Mouse (Mus musculus) stomach, embryonic 14.5 days (tissue): ENCODE results near the gene Abcg4. TPM values are rescaled to one million over a fixed set of nuclear protein-coding genes. Genes with fewer than 3 reads are reported as not detected.
"Not testable (repeated sequence)": the region's sequence is repeated elsewhere in the genome, so short reads cannot be mapped to it uniquely, and the experiment has no call there.

ENCODE experiments used
- ATAC-seq: fragments of 200-750 bp; cut with Nextera tagmentation; 2 replicates; pipeline ENCODE4 v1.8.0; 2017; ENCODE audit warnings: low read depth, moderate TSS enrichment; ENCODE audit not compliant: insufficient number of reproducible peaks, insufficient read depth, low FRiP score
- H3K27ac ChIP-seq: fragments of 300-500 bp; sonication (generic); 2 replicates; pipeline ENCODE4 v1.5.1; 2014; ENCODE audit warnings: mild to moderate bottlenecking, low read length, moderate library complexity, mixed read lengths
- H3K27me3 ChIP-seq: fragments of 300-500 bp; sonication (generic); 2 replicates; pipeline ENCODE4 v1.6.1; 2014; ENCODE audit warnings: low read length, control low read depth, mixed read lengths; ENCODE audit not compliant: control insufficient read depth, insufficient read depth
- H3K36me3 ChIP-seq: fragments of 300-500 bp; sonication (generic); 2 replicates; pipeline ENCODE4 v1.6.1; 2014; ENCODE audit warnings: mild to moderate bottlenecking, control low read depth, low read length, moderate library complexity, mixed read lengths; ENCODE audit not compliant: control insufficient read depth, insufficient read depth
- H3K4me1 ChIP-seq: fragments of 300-500 bp; sonication (generic); 2 replicates; pipeline ENCODE4 v1.6.1; 2014; ENCODE audit warnings: low read length, control low read depth, mixed read lengths; ENCODE audit not compliant: control insufficient read depth, insufficient read depth
- H3K4me2 ChIP-seq: fragments of 300-500 bp; sonication (generic); replicated peaks from 2 replicates; pipeline ENCODE4 v1.6.1; 2014; ENCODE audit warnings: low read depth, low read length, control low read depth
- H3K4me3 ChIP-seq: fragments of 300-500 bp; sonication (generic); 2 replicates; pipeline ENCODE4 v1.5.1; 2014; ENCODE audit warnings: low read depth, low read length, control low read depth
- H3K9ac ChIP-seq: fragments of 300-500 bp; sonication (generic); replicated peaks from 2 replicates; pipeline ENCODE4 v1.6.1; 2014; ENCODE audit warnings: low read depth, mild to moderate bottlenecking, control low read depth, low read length, moderate library complexity, mixed read lengths
- H3K9me3 ChIP-seq: fragments of 300-500 bp; sonication (generic); 2 replicates; pipeline ENCODE4 v1.6.1; 2016; ENCODE audit warnings: low read depth, low read length, control low read depth; ENCODE audit not compliant: control insufficient read depth
- whole genome bisulfite sequencing: fragments of 180-500 bp; shearing (Covaris S2); extraction: QIAGEN DNeasy Blood & Tissue Kit; methylation state at CpG from one replicate; pipeline ENCODE4 v1.1.7; 2014; 5-methylcytosine and 5-hydroxymethylcytosine counted together
- polyA plus RNA-seq: library from polyadenylated mRNA; unstranded; fragments of >200 nt; fragmentation: Nextera tagmentation; extraction: Ambion mirVana; gene quantifications from 2 replicates; pipeline ENCODE4 v1.2.1, GENCODE M21; 2014

The Abcg4 gene
- polyA plus RNA-seq, 1 experiment from 2014 or later = 5.9 TPM

DNA sequence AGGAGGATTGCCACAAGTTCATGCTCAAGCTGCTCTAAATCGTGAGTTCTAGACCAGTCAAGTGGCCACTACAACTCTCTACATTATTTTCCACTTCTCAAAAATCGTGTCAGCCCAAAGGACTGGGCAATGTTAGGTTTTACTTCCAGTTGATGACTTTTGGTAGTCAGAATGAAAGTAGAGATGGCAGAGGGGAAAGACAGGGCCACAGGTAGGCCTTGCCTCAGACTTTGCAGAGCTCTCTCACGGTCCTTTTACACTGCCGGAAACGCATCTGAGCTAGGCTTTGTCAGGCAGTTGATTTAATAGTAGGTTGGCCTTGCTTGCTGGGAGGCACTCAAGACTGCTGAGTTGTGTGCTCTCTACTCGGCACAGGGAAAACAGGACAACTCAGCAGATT lies 35.7 kb upstream of the Abcg4 start:
- no peak for ATAC-seq
- Histone ChIP-seq H3K9me3 (no peaks in the 10 kb centered on the region), H3K4me3 (no peak overlapping the region), H3K4me2 (no peak overlapping the region), H3K27ac (no peak overlapping the region), H3K9ac (no peak overlapping the region), H3K4me1 (peaks cover 14% of the 10 kb centered on the region), H3K36me3 (peaks cover 5% of the 10 kb centered on the region; the same call in 1 of the 2 replicates), H3K27me3 (no peaks in the 10 kb centered on the region)
- WGBS = 67% methylated on average over 6 of the region's 6 CpGs

DNA sequence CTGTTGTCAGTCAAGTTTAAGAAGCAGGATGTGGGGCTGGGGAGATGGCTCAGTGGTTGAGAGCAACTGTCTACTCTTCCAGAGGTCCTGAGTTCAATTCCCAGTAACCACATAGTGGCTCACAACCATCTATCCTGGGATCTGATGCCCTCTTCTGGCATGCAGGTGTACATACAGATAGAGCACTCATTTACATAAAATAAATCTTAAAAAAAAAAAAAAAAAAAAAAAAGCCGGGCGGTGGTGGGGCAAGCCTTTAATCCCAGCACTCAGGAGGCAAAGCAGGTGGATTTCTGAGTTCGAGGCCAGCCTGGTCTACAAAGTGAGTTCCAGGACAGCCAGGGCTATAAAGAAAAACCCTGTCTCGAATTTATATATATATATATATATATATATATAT lies 35.2 kb upstream of the Abcg4 start:
- WGBS = 77% methylated on average over 4 of the region's 4 CpGs
- not testable (repeated sequence) for H3K4me2 ChIP-seq, H3K9me3 ChIP-seq, H3K9ac ChIP-seq, ATAC-seq, H3K27ac ChIP-seq, H3K27me3 ChIP-seq, H3K36me3 ChIP-seq, H3K4me3 ChIP-seq
- H3K4me1 ChIP-seq = peaks cover 19% of the 10 kb centered on the region

DNA sequence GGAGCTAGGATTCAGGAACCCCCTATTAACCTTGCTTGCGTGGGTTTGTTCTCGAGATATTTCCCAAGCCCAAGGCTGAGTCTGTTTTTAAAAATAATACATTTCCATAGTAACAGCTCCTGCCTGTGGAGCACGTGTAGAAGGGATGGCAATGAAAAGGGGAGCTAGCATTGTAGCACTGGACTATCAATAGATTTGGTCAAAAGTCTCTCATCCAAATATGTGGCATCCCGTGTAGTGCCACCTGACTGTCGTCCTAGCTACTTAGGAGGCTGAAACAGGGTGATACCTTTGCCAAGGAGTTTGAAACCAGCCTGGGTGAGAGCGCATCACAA lies 32.4 kb upstream of the Abcg4 start:
- peak overlapping the region; percentile 79 for H3K27ac ChIP-seq
- H3K9ac ChIP-seq = 0 out of 2 replicates have a peak overlapping the region, but pooled peaks have one; percentile 34
- peaks cover 2% of the 10 kb centered on the region; the same call in 1 of the 2 replicates for H3K36me3 ChIP-seq
- H3K27me3 ChIP-seq = no peaks in the 10 kb centered on the region
- no peaks in the 10 kb centered on the region for H3K9me3 ChIP-seq
- peak overlapping the region; percentile 78 for H3K4me2 ChIP-seq
- no peak for ATAC-seq
- whole genome bisulfite sequencing = 16% methylated on average over 6 of the region's 6 CpGs
- peak overlapping the region; percentile 69 for H3K4me3 ChIP-seq
- H3K4me1 ChIP-seq = peaks cover 13% of the 10 kb centered on the region

DNA sequence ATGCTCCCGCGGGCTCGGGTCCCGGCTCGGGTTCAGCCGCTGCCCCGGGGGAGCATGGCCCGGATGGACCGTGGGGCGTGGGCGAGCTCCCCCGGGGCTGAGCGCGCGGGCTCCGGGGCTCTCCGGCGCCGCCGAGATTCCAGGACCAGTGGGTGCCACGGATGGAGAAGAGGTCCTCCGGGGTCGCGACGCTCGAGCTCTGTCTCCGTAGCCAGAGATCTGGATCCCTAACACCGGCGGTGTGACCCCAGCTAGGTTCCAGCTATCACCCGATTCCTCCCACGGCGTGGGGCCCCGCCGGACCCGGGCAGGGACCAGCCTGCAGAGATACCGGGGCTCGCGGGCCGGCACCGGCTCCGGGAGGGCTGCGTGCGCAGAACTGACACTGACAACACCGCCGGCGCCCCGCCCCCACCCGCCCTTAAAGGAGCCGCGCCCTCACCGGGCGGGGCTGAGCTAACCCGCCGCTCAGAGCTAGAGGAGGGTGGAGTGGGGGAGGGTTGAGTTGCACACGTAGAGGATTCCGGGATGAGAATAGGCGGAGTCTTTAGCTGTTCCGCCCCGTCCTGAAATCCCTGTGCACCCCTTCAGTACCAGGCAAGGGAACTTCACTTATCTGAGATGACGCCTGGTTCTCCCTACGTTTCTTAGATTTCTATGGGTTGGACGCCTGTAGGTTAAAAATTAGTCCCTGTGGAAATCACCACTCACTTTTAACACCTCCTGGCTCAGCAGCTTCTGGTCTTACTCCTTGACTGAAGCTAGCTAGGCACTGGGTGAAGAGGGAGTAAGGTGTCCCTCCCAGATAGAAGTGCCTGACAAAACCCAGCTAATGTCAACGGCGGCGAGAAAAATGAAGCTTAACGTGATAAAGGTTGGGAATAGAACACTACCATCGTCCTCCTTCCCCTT lies 31.7 kb upstream of the Abcg4 start, which contains the start of gene C2cd2l:
TSS of gene C2cd2l (minus strand) at position 399 of the 912 bp plus-strand sequence.
- WGBS = under 1% methylated on average over 67 of the region's 67 CpGs
- Histone ChIP-seq H3K36me3 (peaks cover 5% of the 10 kb centered on the region), H3K4me2 (peak within 1 kb of the TSS; percentile 78), H3K4me1 (peaks cover 11% of the 10 kb centered on the region), H3K27ac (peak within 1 kb of the TSS; percentile 79), H3K4me3 (peak within 1 kb of the TSS; percentile 69), H3K9ac (peak within 1 kb of the TSS; percentile 75), H3K27me3 (no peaks in the 10 kb centered on the region), H3K9me3 (no peaks in the 10 kb centered on the region)
- ATAC-seq = peak; percentile 97

DNA sequence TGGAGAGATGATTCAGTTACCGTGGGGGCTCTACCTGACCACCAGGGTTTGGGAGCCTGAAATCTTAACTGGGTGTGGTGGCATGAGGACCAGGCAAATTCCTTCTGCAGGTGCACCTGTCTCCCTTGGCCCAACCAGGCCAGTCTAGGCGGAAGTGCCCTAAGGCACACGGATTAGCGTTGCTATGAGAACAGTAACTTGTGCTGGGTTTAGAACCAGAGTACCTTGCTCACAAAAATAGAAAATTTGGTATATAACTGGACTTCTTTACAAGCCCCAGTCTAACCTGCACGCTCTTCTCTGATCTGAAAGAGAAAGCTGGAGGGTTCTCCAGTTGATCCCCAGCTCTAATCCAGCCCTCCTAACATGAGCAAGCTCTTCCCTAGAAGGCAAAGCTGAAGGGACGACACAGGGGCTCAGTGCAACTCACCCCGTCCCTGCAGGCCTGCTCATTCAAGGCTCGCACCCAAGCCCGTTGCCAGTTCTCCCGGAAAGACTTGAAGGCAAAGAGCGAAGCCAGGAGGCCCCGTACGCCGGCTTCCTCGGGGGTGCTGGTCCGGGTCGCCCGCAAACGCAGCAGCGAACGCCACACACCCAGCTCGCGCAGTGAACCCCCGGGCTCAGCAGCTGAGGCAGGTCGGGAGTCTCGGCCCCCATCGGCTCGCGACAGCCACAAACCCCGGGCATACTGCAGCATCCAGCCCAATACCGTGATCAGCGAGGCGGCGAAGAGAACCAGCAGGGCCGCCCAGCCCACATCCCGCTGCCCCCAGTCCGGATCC lies 30.9 kb upstream of the Abcg4 start:
- Histone ChIP-seq H3K9ac (peak overlapping the region; percentile 75), H3K27ac (peak overlapping the region; percentile 12; the same call in 1 of the 2 replicates), H3K4me1 (peaks cover 11% of the 10 kb centered on the region), H3K36me3 (peaks cover 10% of the 10 kb centered on the region), H3K27me3 (no peaks in the 10 kb centered on the region), H3K9me3 (no peaks in the 10 kb centered on the region), H3K4me2 (peak overlapping the region; percentile 76), H3K4me3 (peak overlapping the region; percentile 69)
- WGBS = 3% methylated on average over 37 of the region's 37 CpGs
- no peak for ATAC-seq

DNA sequence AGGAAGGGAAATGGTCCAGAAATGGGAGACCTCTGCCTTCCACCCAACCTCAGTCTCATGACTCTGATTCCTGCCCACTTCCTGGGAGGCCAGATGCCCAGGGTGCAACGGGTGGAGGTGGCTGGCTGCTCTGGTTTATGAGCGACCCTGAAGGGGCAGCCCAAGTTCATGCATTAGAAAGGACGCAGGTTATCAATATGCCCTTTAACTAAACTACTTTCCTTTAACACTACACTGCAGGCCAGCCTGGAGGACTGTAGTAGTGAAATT lies 30.3 kb upstream of the Abcg4 start:
- Histone ChIP-seq H3K4me3 (peak overlapping the region; percentile 69), H3K27ac (no peak overlapping the region), H3K9ac (0 out of 2 replicates have a peak overlapping the region, but pooled peaks have one; percentile 75), H3K4me2 (peak overlapping the region; percentile 76), H3K9me3 (no peaks in the 10 kb centered on the region), H3K27me3 (no peaks in the 10 kb centered on the region), H3K36me3 (peaks cover 13% of the 10 kb centered on the region), H3K4me1 (peaks cover 11% of the 10 kb centered on the region)
- WGBS = 39% methylated on average over 3 of the region's 3 CpGs
- ATAC-seq = no peak

DNA sequence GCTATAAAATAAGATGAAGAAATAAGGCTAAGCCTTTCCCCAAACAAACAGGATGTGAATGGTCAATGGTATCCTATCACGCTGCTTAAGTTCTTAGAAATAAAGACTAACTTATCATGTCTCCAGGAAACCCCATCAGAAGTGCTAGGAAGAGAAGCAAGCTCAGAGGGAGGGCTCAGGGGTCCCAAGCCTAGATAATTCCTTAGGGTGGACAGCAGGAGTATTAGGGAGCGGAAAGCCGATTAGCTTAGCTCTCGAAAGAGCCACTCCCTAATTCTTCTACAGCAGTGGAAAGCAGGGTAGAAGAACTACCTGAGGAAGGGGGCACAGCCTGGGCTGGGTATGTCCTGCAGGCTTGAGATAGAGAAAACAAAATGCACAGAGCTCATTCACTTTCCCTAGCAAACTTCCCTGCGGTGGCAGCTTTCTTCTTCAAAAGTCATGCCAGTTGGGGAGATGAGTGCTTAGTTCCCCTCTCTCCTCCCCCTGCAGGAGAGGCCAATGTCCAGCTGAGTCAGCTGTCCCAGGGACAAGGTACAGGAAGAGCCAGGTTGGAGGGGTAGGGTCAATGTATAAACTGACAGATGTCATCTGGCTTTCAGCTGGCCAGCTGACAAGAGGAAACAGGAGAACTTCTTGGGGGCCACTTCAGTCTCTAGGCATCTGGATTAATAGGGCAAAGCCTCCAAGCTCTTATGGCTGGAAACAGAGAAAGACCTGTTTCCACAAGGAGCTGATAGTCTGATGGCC lies 29.8 kb upstream of the Abcg4 start:
- Histone ChIP-seq H3K27me3 (no peaks in the 10 kb centered on the region), H3K4me2 (peak overlapping the region; percentile 76), H3K4me1 (peaks cover 11% of the 10 kb centered on the region), H3K36me3 (peaks cover 13% of the 10 kb centered on the region), H3K9me3 (no peaks in the 10 kb centered on the region), H3K9ac (no peak overlapping the region), H3K4me3 (peak overlapping the region; percentile 69), H3K27ac (no peak overlapping the region)
- WGBS = 45% methylated on average over 5 of the region's 5 CpGs
- no peak for ATAC-seq

DNA sequence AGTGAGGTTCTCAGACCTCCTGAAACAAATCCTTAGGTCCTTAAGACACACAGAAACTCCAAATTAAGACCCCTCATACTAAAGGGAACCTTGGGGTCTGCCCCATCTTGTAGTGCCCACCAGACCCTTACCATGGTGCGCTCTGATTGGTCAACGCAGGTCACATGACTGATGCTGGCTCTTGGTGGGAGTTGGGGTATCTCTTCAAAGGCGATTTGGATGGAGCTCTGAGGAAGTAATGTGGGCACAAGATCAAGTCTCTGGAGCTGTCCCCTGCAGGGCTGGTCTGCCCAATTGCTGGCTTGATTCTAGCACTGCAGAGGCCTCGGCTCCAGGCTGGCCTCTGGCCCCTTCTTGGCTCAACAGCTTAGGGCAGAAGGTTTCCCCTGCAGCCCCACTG lies 29.0 kb upstream of the Abcg4 start:
- no peak overlapping the region for H3K4me3 ChIP-seq
- ATAC-seq = no peak
- peaks cover 11% of the 10 kb centered on the region for H3K4me1 ChIP-seq

More for the DNA sequence above, 29.0 kb upstream of the Abcg4 start:
- WGBS = 71% methylated on average over 4 of the region's 4 CpGs
- Histone ChIP-seq H3K27ac (no peak overlapping the region), H3K9me3 (no peaks in the 10 kb centered on the region), H3K9ac (no peak overlapping the region), H3K36me3 (peaks cover 13% of the 10 kb centered on the region), H3K27me3 (no peaks in the 10 kb centered on the region), H3K4me2 (0 out of 2 replicates have a peak overlapping the region, but pooled peaks have one; percentile 76)
